Mouse (Mus musculus) embryonic fibroblast, embryonic 13.5 days (primary cell): Measurements from ENCODE around the gene Amer2. TPM values are rescaled to one million over a fixed set of nuclear protein-coding genes. Genes with fewer than 3 reads are reported as not detected.
"Not testable (repeated sequence)": the region's sequence is repeated elsewhere in the genome, so short reads cannot be mapped to it uniquely, and the experiment has no call there.

Experiments used
- H3K27ac ChIP-seq: 2 replicates; pipeline ENCODE4 v1.5.1; 2012; ENCODE audit warnings: low read length, control low read depth, inconsistent platforms; ENCODE audit not compliant: insufficient read depth
- H3K4me1 ChIP-seq: 2 replicates; pipeline ENCODE4 v1.6.1; 2011; ENCODE audit warnings: low read length; ENCODE audit not compliant: control insufficient read depth, insufficient read depth
- H3K4me3 ChIP-seq: 2 replicates; pipeline ENCODE4 v1.5.1; 2011; ENCODE audit warnings: mild to moderate bottlenecking, control low read depth, low read length; ENCODE audit not compliant: insufficient read depth
- CTCF ChIP-seq: IDR thresholded peaks from 2 replicates; pipeline ENCODE4 v1.5.1; 2011; ENCODE audit warnings: mild to moderate bottlenecking, control low read depth, low read length, moderate library complexity, borderline replicate concordance; ENCODE audit not compliant: insufficient read depth
- POLR2A ChIP-seq: IDR thresholded peaks from 2 replicates; pipeline ENCODE4 v1.6.1; 2011; ENCODE audit warnings: low read depth, mild to moderate bottlenecking, control low read depth, low read length, moderate library complexity
- polyA plus RNA-seq: library from polyadenylated mRNA; stranded (reverse); fragments of >200 nt; gene quantifications from 2 replicates; pipeline ENCODE4 v1.2.4, GENCODE M21; 2011; ENCODE audit warnings: low read depth; ENCODE audit not compliant: missing spikeins, insufficient read length

The Amer2 gene
- 0.73 and 1.2 TPM in 2 replicates for polyA plus RNA-seq

GRCm38 (mm10) chr14:60372821-60373309, at the start of gene Amer2:
Gene Amer2, plus strand, starts transcription at chr14:60373259.
- TF ChIP-seq POLR2A (no peak), CTCF (no peak)
- no peak within 1 kb of the TSS for H3K27ac ChIP-seq
- no peak within 1 kb of the TSS for H3K4me3 ChIP-seq
- peaks cover 4% of the 10 kb centered on the region; the same call in 1 of the 2 replicates for H3K4me1 ChIP-seq

- not testable (repeated sequence) for H3K4me1 ChIP-seq, H3K4me3 ChIP-seq, H3K27ac ChIP-seq
Observed at GRCm38 (mm10) chr14:60340001-60340400, 33.1 kb upstream of the Amer2 start.

- Histone ChIP-seq H3K4me3 (no peak overlapping the region), H3K4me1 (no peaks in the 10 kb centered on the region), H3K27ac (no peak overlapping the region)
- no peak for TF ChIP-seq CTCF
Observed at GRCm38 (mm10) chr14:60340570-60340969, 32.5 kb upstream of the Amer2 start.

- no peaks in the 10 kb centered on the region for H3K4me1 ChIP-seq
- no peak overlapping the region for H3K27ac ChIP-seq
- no peak overlapping the region for H3K4me3 ChIP-seq
- no peak for TF ChIP-seq POLR2A
- no peak for TF ChIP-seq CTCF
Observed at GRCm38 (mm10) chr14:60345326-60345876, 27.7 kb upstream of the Amer2 start.

GRCm38 (mm10) chr14:60358347-60358746, 14.7 kb upstream of the Amer2 start:
- H3K4me3 ChIP-seq: no peak overlapping the region
- H3K4me1 ChIP-seq: no peaks in the 10 kb centered on the region
- TF ChIP-seq POLR2A: no peak
- no peak for TF ChIP-seq CTCF
- H3K27ac ChIP-seq: no peak overlapping the region

- Histone ChIP-seq H3K4me3 (no peak overlapping the region), H3K4me1 (peaks cover 3% of the 10 kb centered on the region; the same call in 1 of the 2 replicates), H3K27ac (no peak overlapping the region)
- TF ChIP-seq CTCF (no peak), POLR2A (no peak)
Observed at GRCm38 (mm10) chr14:60361380-60362212, 11.5 kb upstream of the Amer2 start.

- TF ChIP-seq CTCF (no peak), POLR2A (no peak)
- Histone ChIP-seq H3K27ac (no peak overlapping the region), H3K4me1 (peaks cover 3% of the 10 kb centered on the region; the same call in 1 of the 2 replicates), H3K4me3 (no peak overlapping the region)
Observed at GRCm38 (mm10) chr14:60366729-60367128, 6.3 kb upstream of the Amer2 start.

GRCm38 (mm10) chr14:60368769-60369666, 4.0 kb upstream of the Amer2 start:
- Histone ChIP-seq H3K4me3 (no peak overlapping the region), H3K27ac (no peak overlapping the region), H3K4me1 (peaks cover 3% of the 10 kb centered on the region; the same call in 1 of the 2 replicates)
- no peak for TF ChIP-seq CTCF

- no peak for TF ChIP-seq POLR2A
- TF ChIP-seq CTCF: no peak
- Histone ChIP-seq H3K4me1 (peaks cover 3% of the 10 kb centered on the region; the same call in 1 of the 2 replicates), H3K4me3 (no peak overlapping the region), H3K27ac (no peak overlapping the region)
Observed at GRCm38 (mm10) chr14:60369667-60370315, 3.3 kb upstream of the Amer2 start.
